Mouse (Mus musculus): Measurements from ENCODE around the gene Abhd5.

Gene Abhd5

GRCm38 (mm10) chr9:122347882-122348281 is 3.5 kb upstream of the Abhd5 start:
- DNase-seq: peak; percentile 1

- DNase-seq: peak; percentile 65
Observed at GRCm38 (mm10) chr9:122349286-122349685, 2.1 kb upstream of the Abhd5 start.

GRCm38 (mm10) chr9:122350396-122351130 is 845 bp upstream of the Abhd5 start:
- peak; percentile 94 for DNase-seq

- DNase-seq: no peak
Observed at GRCm38 (mm10) chr9:122352025-122352392, 601 bp downstream of the Abhd5 start.

- peak; percentile 89 for DNase-seq
Observed at GRCm38 (mm10) chr9:122352911-122353310, 1.5 kb downstream of the Abhd5 start.

GRCm38 (mm10) chr9:122354240-122354639 is 2.8 kb downstream of the Abhd5 start:
- DNase-seq: peak; percentile 40

- no peak for DNase-seq
Observed at GRCm38 (mm10) chr9:122357073-122357472, 5.7 kb downstream of the Abhd5 start.

GRCm38 (mm10) chr9:122357626-122358025 is 6.2 kb downstream of the Abhd5 start:
- DNase-seq: peak; percentile 62

- peak; percentile 80 for DNase-seq
Observed at GRCm38 (mm10) chr9:122364171-122364570, 12.8 kb downstream of the Abhd5 start.

GRCm38 (mm10) chr9:122370292-122370794 is 18.9 kb downstream of the Abhd5 start:
- DNase-seq: peak; percentile 34

GRCm38 (mm10) chr9:122372506-122372905 is 21.1 kb downstream of the Abhd5 start:
- peak; percentile 72 for DNase-seq

- peak; percentile 69 for DNase-seq
Observed at GRCm38 (mm10) chr9:122372991-122373390, 21.6 kb downstream of the Abhd5 start.

- peak; percentile 66 for DNase-seq
Observed at GRCm38 (mm10) chr9:122378986-122379385, 27.6 kb downstream of the Abhd5 start.

- peak; percentile 31 for DNase-seq
Observed at GRCm38 (mm10) chr9:122380959-122381358, 29.6 kb downstream of the Abhd5 start.

- peak; percentile 16 for DNase-seq
Observed at GRCm38 (mm10) chr9:122382006-122382405, 30.6 kb downstream of the Abhd5 start.

GRCm38 (mm10) chr9:122386015-122386414 is 34.6 kb downstream of the Abhd5 start:
- peak; percentile 72 for DNase-seq

- peak; percentile 50 for DNase-seq
Observed at GRCm38 (mm10) chr9:122389287-122389920, 38.0 kb downstream of the Abhd5 start.

- DNase-seq: no peak
Observed at GRCm38 (mm10) chr9:122395816-122396215, 44.4 kb downstream of the Abhd5 start.

- no peak for DNase-seq
Observed at GRCm38 (mm10) chr9:122397156-122397555, 45.7 kb downstream of the Abhd5 start.

GRCm38 (mm10) chr9:122398746-122399145 is 47.3 kb downstream of the Abhd5 start:
- DNase-seq: no peak

- DNase-seq: no peak
Observed at GRCm38 (mm10) chr9:122401239-122401638, 49.8 kb downstream of the Abhd5 start.

- DNase-seq: no peak
Observed at GRCm38 (mm10) chr9:122410437-122411175, 59.2 kb downstream of the Abhd5 start.

GRCm38 (mm10) chr9:122414648-122415047 is 63.2 kb downstream of the Abhd5 start:
- DNase-seq: no peak

Measured in heart, adult 11 months (tissue).